Comparison of ENCODE assay signal across 8 mouse cellular contexts in the genomic region with DNA sequence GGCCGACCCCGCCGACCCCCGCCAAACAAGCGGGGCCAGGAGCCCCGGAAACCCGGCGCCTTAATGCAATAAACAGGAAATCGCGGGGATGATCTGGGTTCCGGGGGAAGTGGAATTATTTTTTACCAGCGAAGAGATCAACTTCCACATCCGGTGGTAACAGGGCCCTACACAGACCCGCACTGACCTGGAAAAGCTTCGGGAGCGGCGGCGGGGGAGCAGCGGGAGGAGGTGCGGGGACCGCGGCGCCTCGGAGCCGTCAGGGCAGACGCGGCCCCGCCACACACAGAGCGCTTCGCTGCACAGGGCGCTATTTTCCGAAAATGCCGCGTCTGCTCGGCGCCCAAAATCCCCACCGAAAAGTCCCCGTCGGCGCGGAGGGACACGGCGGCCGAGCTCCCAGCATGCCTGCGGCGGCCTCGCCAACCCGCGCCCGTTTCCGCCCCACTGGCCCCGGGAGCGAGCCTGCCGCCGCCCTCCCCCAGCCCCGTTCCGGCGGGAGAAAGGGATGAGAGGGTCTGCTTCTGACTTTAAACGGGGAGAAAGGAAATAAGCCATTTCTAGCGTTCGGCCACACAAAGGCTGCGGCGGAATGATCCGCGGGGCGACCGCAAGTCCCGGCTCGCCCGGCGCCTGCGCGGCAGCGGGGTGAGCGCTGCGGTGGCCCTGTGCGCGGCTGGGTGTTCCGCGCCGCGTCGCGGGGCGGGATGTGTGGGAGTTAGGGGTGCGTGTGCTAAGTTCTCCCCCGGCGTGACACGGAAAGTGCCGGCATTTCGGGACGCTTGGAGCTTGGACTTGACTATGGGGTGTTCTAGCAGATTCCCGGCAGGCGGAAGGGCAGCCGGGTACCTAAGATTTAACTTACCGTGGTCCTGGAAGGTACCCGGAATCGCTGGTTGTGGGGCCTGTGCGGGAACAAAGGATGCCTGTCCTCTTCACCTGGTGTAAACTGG. TPM values are rescaled to one million over a fixed set of nuclear protein-coding genes. Genes with fewer than 3 reads are reported as not detected.
DNase-seq lines count a peak whose midpoint lies in the region; ATAC-seq and TF ChIP-seq lines count a peak whose summit lies in the region.

No protein-coding gene starts in this region.

- ATAC-seq in hindbrain, embryonic 11.5 days (ENCODE audit: low FRiP score): peak; percentile 94
- ATAC-seq in lung, postnatal 0 days: peak; percentile 89

- no peak for TF ChIP-seq CTCF in lung, postnatal 0 days (IDR thresholded peaks at IDR 0.05)

- no peaks in the 10 kb centered on the region for H3K36me3 ChIP-seq in hindbrain, embryonic 11.5 days (ENCODE audit: control insufficient read depth, insufficient read depth, low read length)
- H3K36me3 ChIP-seq in lung, postnatal 0 days (ENCODE audit: insufficient read depth, low read length): no peaks in the 10 kb centered on the region

- WGBS in hindbrain, embryonic 11.5 days: under 1% methylated on average over 89 of the region's 99 CpGs
- WGBS in lung, postnatal 0 days: under 1% methylated on average over 96 of the region's 99 CpGs

- H3K27ac ChIP-seq in hindbrain, embryonic 11.5 days (ENCODE audit: low read depth, low read length): peak overlapping the region; percentile 96
- peak overlapping the region; percentile 100 for H3K27ac ChIP-seq in lung, postnatal 0 days (ENCODE audit: low read length)

- peak overlapping the region; percentile 97 for H3K4me3 ChIP-seq in hindbrain, embryonic 11.5 days (ENCODE audit: low read depth, low read length)
- peak overlapping the region; percentile 100 for H3K4me3 ChIP-seq in lung, postnatal 0 days (ENCODE audit: low read depth, low read length)

- peak; percentile 94 for DNase-seq in NIH3T3 (ENCODE audit: low read depth)
- peak; percentile 89 for DNase-seq in cerebellum, adult 9-11 months
- DNase-seq in frontal cortex, adult 2 months (ENCODE audit: extremely low spot score in 1 of 2, low spot score in 1 of 2): peak; percentile 67 to 86
- peak; percentile 91 for DNase-seq in hindbrain, embryonic 11.5 days (ENCODE audit: low spot score)
- DNase-seq in layer of hippocampus, postnatal 10 days (ENCODE audit: low spot score in 2 of 2): peak; percentile 89 to 92
- peak; percentile 96 for DNase-seq in lung, postnatal 0 days (ENCODE audit: low spot score)
- peak; percentile 88 for DNase-seq in ovary, postnatal 10 days (ENCODE audit: low spot score)
- peak; percentile 93 for DNase-seq in thymus, postnatal 0 days (ENCODE audit: low spot score)

- no peaks in the 10 kb centered on the region for H3K27me3 ChIP-seq in hindbrain, embryonic 11.5 days (ENCODE audit: control insufficient read depth, insufficient read depth, low read length)
- H3K27me3 ChIP-seq in lung, postnatal 0 days (replicated peaks; ENCODE audit: insufficient read depth, low read length): no peaks in the 10 kb centered on the region

- no peaks in the 10 kb centered on the region for H3K9me3 ChIP-seq in hindbrain, embryonic 11.5 days (ENCODE audit: control insufficient read depth, low read length)
- no peaks in the 10 kb centered on the region for H3K9me3 ChIP-seq in lung, postnatal 0 days (ENCODE audit: low read length)

- peak; percentile 38 for TF ChIP-seq EP300 in lung, postnatal 0 days (IDR thresholded peaks at IDR 0.05)

- H3K4me2 ChIP-seq in hindbrain, embryonic 11.5 days (replicated peaks; ENCODE audit: low read depth, low read length): peak overlapping the region; percentile 72
- peak overlapping the region; percentile 81 for H3K4me2 ChIP-seq in lung, postnatal 0 days (replicated peaks; ENCODE audit: low read depth, low read length)

- no peaks in the 10 kb centered on the region; the same call in 1 of the 2 replicates for H3K4me1 ChIP-seq in hindbrain, embryonic 11.5 days (replicated peaks; ENCODE audit: control insufficient read depth, insufficient read depth, low read length)
- H3K4me1 ChIP-seq in lung, postnatal 0 days (ENCODE audit: insufficient read depth, low read depth, low read length): peaks cover 21% of the 10 kb centered on the region

- H3K9ac ChIP-seq in hindbrain, embryonic 11.5 days (ENCODE audit: low read depth, low read length): peak overlapping the region; percentile 93
- peak overlapping the region; percentile 99 for H3K9ac ChIP-seq in lung, postnatal 0 days (replicated peaks; ENCODE audit: low read depth)

RNA-seq across cellular contexts. Expression of a gene that starts 0.7 kb away (rescaled TPM):
- 21.1 and 21.9 TPM in 2 replicates for polyA plus RNA-seq in frontal cortex, adult 2 months (2012; rRNA removed)
- 79.4 and 84.5 TPM in 2 replicates for polyA plus RNA-seq in hindbrain, embryonic 11.5 days (2014; fragmentation: Nextera tagmentation; extraction: Ambion mirVana)
- 10 to 100 TPM; 20.1 to 22.1 TPM for total RNA-seq in layer of hippocampus, postnatal 10 days (2021)
- 24.5 and 33.0 TPM in 2 replicates for polyA plus RNA-seq in lung, postnatal 0 days (2015; fragmentation: Nextera tagmentation; extraction: Ambion mirVana)
- 66.1 and 66.7 TPM in 2 replicates for polyA plus RNA-seq in thymus, postnatal 0 days (2015; fragmentation: Nextera tagmentation; extraction: Ambion mirVana)

RNA-seq across cellular contexts. Expression of a gene that starts 31.7 kb away (rescaled TPM):
- polyA plus RNA-seq in frontal cortex, adult 2 months (2012; rRNA removed): 35.8 and 40.8 TPM in 2 replicates
- 37.8 and 47.8 TPM in 2 replicates for polyA plus RNA-seq in hindbrain, embryonic 11.5 days (2014; fragmentation: Nextera tagmentation; extraction: Ambion mirVana)
- 10 to 100 TPM; 35.2 to 38.7 TPM for total RNA-seq in layer of hippocampus, postnatal 10 days (2021)
- polyA plus RNA-seq in lung, postnatal 0 days (2015; fragmentation: Nextera tagmentation; extraction: Ambion mirVana): 36.9 and 45.6 TPM in 2 replicates
- polyA plus RNA-seq in thymus, postnatal 0 days (2015; fragmentation: Nextera tagmentation; extraction: Ambion mirVana): 23.0 and 27.7 TPM in 2 replicates

RNA-seq across cellular contexts. Expression of a gene that starts 56.3 kb away (rescaled TPM):
- 0.66 and 1.0 TPM in 2 replicates for polyA plus RNA-seq in frontal cortex, adult 2 months (2012; rRNA removed)
- 1.8 and 1.9 TPM in 2 replicates for polyA plus RNA-seq in hindbrain, embryonic 11.5 days (2014; fragmentation: Nextera tagmentation; extraction: Ambion mirVana)
- 1 to 10 TPM; 1.3 to 1.8 TPM for total RNA-seq in layer of hippocampus, postnatal 10 days (2021)
- polyA plus RNA-seq in lung, postnatal 0 days (2015; fragmentation: Nextera tagmentation; extraction: Ambion mirVana): 35.2 and 41.5 TPM in 2 replicates
- 13.0 and 13.3 TPM in 2 replicates for polyA plus RNA-seq in thymus, postnatal 0 days (2015; fragmentation: Nextera tagmentation; extraction: Ambion mirVana)

Comparison
In these comparisons a context has a peak if more than half of its experiments do, and no peak if none do; other contexts are left out.
1. Peak in every context shown above with its lines: DNase-seq, ATAC-seq, H3K4me3 ChIP-seq and H3K27ac ChIP-seq.